Mouse (Mus musculus): ENCODE data around the gene Gm5089. TPM values are rescaled to one million over a fixed set of nuclear protein-coding genes. Genes with fewer than 3 reads are reported as not detected.

Gene Gm5089
- total and polyA plus RNA-seq, 3 experiments: not detected

Other genes with a start within 250 kb of the Gm5089 start
- 9.9 and 10.4 TPM in 2 replicates for gene Zic5, start 14.6 kb upstream of the Gm5089 start, total RNA-seq (2012; rRNA removed)
- 10 to 100 TPM; 23.6 to 50.6 TPM for gene Zic5, start 14.6 kb upstream of the Gm5089 start, polyA plus RNA-seq (2012; ENCODE audit: insufficient read depth in 1 of 2, insufficient read length in 2 of 2, low read depth in 1 of 2, low replicate concordance in 2 of 2, missing spikeins in 1 of 2)
- 0.07 TPM in 1 of 2 replicates, not detected in the other for gene Zic2, start 24.3 kb upstream of the Gm5089 start, total RNA-seq (2012; rRNA removed)
- 1 to 10 TPM in 1 of 2 experiments, not detected in 1; 1.1 TPM for gene Zic2, start 24.3 kb upstream of the Gm5089 start, polyA plus RNA-seq (2012; ENCODE audit: insufficient read depth in 1 of 2, insufficient read length in 2 of 2, low read depth in 1 of 2, low replicate concordance in 2 of 2, missing spikeins in 1 of 2)
- gene Gm10837, start 39.5 kb upstream of the Gm5089 start, total RNA-seq (2012; rRNA removed): not detected in 2 replicates
- gene Gm10837, start 39.5 kb upstream of the Gm5089 start, polyA plus RNA-seq (2012; ENCODE audit: insufficient read depth in 1 of 2, insufficient read length in 2 of 2, low read depth in 1 of 2, low replicate concordance in 2 of 2, missing spikeins in 1 of 2): not detected
- 22.7 and 24.9 TPM in 2 replicates for gene Pcca, start 83.2 kb upstream of the Gm5089 start, total RNA-seq (2012; rRNA removed)
- 10 to 100 TPM in 1 of 2 experiments, not detected in 1; 21.2 TPM for gene Pcca, start 83.2 kb upstream of the Gm5089 start, polyA plus RNA-seq (2012; ENCODE audit: insufficient read depth in 1 of 2, insufficient read length in 2 of 2, low read depth in 1 of 2, low replicate concordance in 2 of 2, missing spikeins in 1 of 2)